Mouse (Mus musculus): Measurements from ENCODE around the gene Dnah12. TPM values are rescaled to one million over a fixed set of nuclear protein-coding genes. Genes with fewer than 3 reads are reported as not detected.
"Not testable (repeated sequence)": the region's sequence is repeated elsewhere in the genome, so short reads cannot be mapped to it uniquely, and the experiment has no call there.

Dnah12 gene
- total RNA-seq, 4 experiments from 2014 or later, result 0.03 to 0.06 (median 0.06) TPM; not detected in 1

- not testable (repeated sequence) for DNase-seq (ENCODE audit: low spot score)
Observed at GRCm38 (mm10) chr14:26719696-26720095, 26.6 kb downstream of the Dnah12 start.

GRCm38 (mm10) chr14:26724898-26725297, 31.8 kb downstream of the Dnah12 start:
- DNase-seq (ENCODE audit: low spot score), result no peak

GRCm38 (mm10) chr14:26758566-26758965, 65.5 kb downstream of the Dnah12 start:
- peak; percentile 7 for DNase-seq (ENCODE audit: low spot score)

- DNase-seq (ENCODE audit: low spot score), result peak; percentile 5
Observed at GRCm38 (mm10) chr14:26764827-26765226, 71.8 kb downstream of the Dnah12 start.

- no peak for DNase-seq (ENCODE audit: low spot score)
Observed at GRCm38 (mm10) chr14:26768195-26768594, 75.1 kb downstream of the Dnah12 start.

- no peak for DNase-seq (ENCODE audit: low spot score)
Observed at GRCm38 (mm10) chr14:26773536-26773935, 80.5 kb downstream of the Dnah12 start.

GRCm38 (mm10) chr14:26783731-26784130, 90.7 kb downstream of the Dnah12 start:
- no peak for DNase-seq (ENCODE audit: low spot score)

- peak; percentile 12 for DNase-seq (ENCODE audit: low spot score)
Observed at GRCm38 (mm10) chr14:26785695-26786094, 92.6 kb downstream of the Dnah12 start.

- DNase-seq (ENCODE audit: low spot score), result no peak
Observed at GRCm38 (mm10) chr14:26794431-26794830, 101.4 kb downstream of the Dnah12 start.

GRCm38 (mm10) chr14:26798330-26798729, 105.3 kb downstream of the Dnah12 start:
- DNase-seq (ENCODE audit: low spot score), result no peak

- no peak for DNase-seq (ENCODE audit: low spot score)
Observed at GRCm38 (mm10) chr14:26799286-26799685, 106.2 kb downstream of the Dnah12 start.

- DNase-seq (ENCODE audit: low spot score), result no peak
Observed at GRCm38 (mm10) chr14:26805500-26805899, 112.4 kb downstream of the Dnah12 start.

- no peak for DNase-seq (ENCODE audit: low spot score)
Observed at GRCm38 (mm10) chr14:26812734-26813133, 119.7 kb downstream of the Dnah12 start.

- DNase-seq (ENCODE audit: low spot score), result no peak
Observed at GRCm38 (mm10) chr14:26813871-26814270, 120.8 kb downstream of the Dnah12 start.

GRCm38 (mm10) chr14:26814908-26815307, 121.8 kb downstream of the Dnah12 start:
- no peak for DNase-seq (ENCODE audit: low spot score)

- no peak for DNase-seq (ENCODE audit: low spot score)
Observed at GRCm38 (mm10) chr14:26816785-26817184, 123.7 kb downstream of the Dnah12 start.

GRCm38 (mm10) chr14:26826020-26826419, 132.9 kb downstream of the Dnah12 start:
- DNase-seq (ENCODE audit: low spot score), result no peak

GRCm38 (mm10) chr14:26853053-26853452, 160.0 kb downstream of the Dnah12 start:
- DNase-seq (ENCODE audit: low spot score), result no peak

GRCm38 (mm10) chr14:26854066-26854465, 161.0 kb downstream of the Dnah12 start:
- no peak for DNase-seq (ENCODE audit: low spot score)

- peak; percentile 53 for DNase-seq (ENCODE audit: low spot score)
Observed at GRCm38 (mm10) chr14:26858364-26858763, 165.3 kb downstream of the Dnah12 start.

GRCm38 (mm10) chr14:26859024-26859423, 165.9 kb downstream of the Dnah12 start:
- DNase-seq (ENCODE audit: low spot score), result peak; percentile 24

- DNase-seq (ENCODE audit: low spot score), result no peak
Observed at GRCm38 (mm10) chr14:26867356-26867755, 174.3 kb downstream of the Dnah12 start.

- DNase-seq (ENCODE audit: low spot score), result no peak
Observed at GRCm38 (mm10) chr14:26868299-26868698, 175.2 kb downstream of the Dnah12 start.

GRCm38 (mm10) chr14:26878756-26879155, 185.7 kb downstream of the Dnah12 start:
- DNase-seq (ENCODE audit: low spot score), result no peak

Measured in heart, adult 8-10 months (tissue).